Mouse (Mus musculus) spleen, adult 2 months (tissue): ENCODE data around the gene Psmf1. TPM values are rescaled to one million over a fixed set of nuclear protein-coding genes. Genes with fewer than 3 reads are reported as not detected.

ENCODE experiments used
- DNase-seq, 2 experiments: peaks; one replicate each; pipeline versions ENCODE4 v3.0.0 to v3.0.0-alpha.2; 2012 to 2021; ENCODE audit warnings: low spot score in 2 of 2, low read depth in 1 of 2
- H3K27ac ChIP-seq: fragments of 200-500 bp; 2 replicates; pipeline ENCODE4 v1.5.1; 2012; ENCODE audit warnings: low read length, inconsistent platforms; ENCODE audit not compliant: insufficient read depth
- H3K27me3 ChIP-seq: fragments of 200-500 bp; 2 replicates; pipeline ENCODE4 v1.6.1; 2012; ENCODE audit warnings: mild to moderate bottlenecking, moderate library complexity, low read length, inconsistent platforms; ENCODE audit not compliant: control insufficient read depth, insufficient read depth
- H3K36me3 ChIP-seq: fragments of 200-500 bp; 2 replicates; pipeline ENCODE4 v1.6.1; 2012; ENCODE audit warnings: mild to moderate bottlenecking, low read length, inconsistent platforms; ENCODE audit not compliant: control insufficient read depth, insufficient read depth
- H3K4me1 ChIP-seq: fragments of 200-500 bp; 2 replicates; pipeline ENCODE4 v1.6.1; 2011; ENCODE audit warnings: inconsistent platforms; ENCODE audit not compliant: control insufficient read depth, insufficient read depth, insufficient read length
- H3K4me3 ChIP-seq: fragments of 200-500 bp; 2 replicates; pipeline ENCODE4 v1.5.1; 2011; ENCODE audit warnings: mild to moderate bottlenecking, inconsistent platforms; ENCODE audit not compliant: insufficient read depth, insufficient read length; ENCODE audit errors: extremely low read depth
- CTCF ChIP-seq: fragments of 200-500 bp; IDR thresholded peaks from 2 replicates; pipeline ENCODE4 v1.5.1; 2011; ENCODE audit warnings: mild to moderate bottlenecking, inconsistent platforms; ENCODE audit not compliant: insufficient read depth, insufficient read length, insufficient replicate concordance; ENCODE audit errors: extremely low read depth
- POLR2A ChIP-seq: fragments of 200-500 bp; IDR thresholded peaks from 2 replicates; pipeline ENCODE4 v1.6.1; 2011; ENCODE audit warnings: low read depth, low read length, inconsistent platforms
- WGBS: fragments of 180-500 bp; shearing (Covaris S2); methylation state at CpG from one replicate; pipeline ENCODE4 v1.1.7; 2018; 5-methylcytosine and 5-hydroxymethylcytosine counted together
- polyA plus RNA-seq: library from polyadenylated mRNA; depleted of rRNA; stranded (reverse); fragments of >200 nt; gene quantifications from 2 replicates; pipeline ENCODE4 v1.2.3, GENCODE M21; 2012

Gene Psmf1
- polyA plus RNA-seq, 1 experiment, result 39.5 TPM

DNA sequence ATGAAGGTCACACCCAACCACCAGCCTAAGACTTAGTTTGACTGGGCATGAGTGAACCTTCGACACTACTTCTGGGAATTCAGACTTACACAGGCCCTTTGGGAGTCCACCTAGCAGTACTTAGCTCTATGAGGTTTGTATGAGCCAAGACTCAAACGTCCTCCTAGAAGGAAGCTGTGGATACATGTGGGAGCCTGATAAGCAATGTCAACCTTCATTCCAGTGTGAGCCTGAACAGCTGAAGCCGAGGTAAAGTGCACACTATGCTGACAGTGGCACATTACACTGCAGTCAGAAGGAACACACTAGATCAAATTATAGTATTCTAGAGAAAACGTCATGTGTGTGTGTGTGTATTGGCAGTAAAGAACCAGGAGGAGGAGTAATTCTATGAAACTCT lies 5.5 kb downstream of the Psmf1 start:
- 79% methylated on average over 4 of the region's 4 CpGs for WGBS
- H3K4me3 ChIP-seq, result no peak overlapping the region
- no peaks in the 10 kb centered on the region for H3K27me3 ChIP-seq
- no peak overlapping the region for H3K27ac ChIP-seq
- 0 out of 2 replicates have a peak, but pooled peaks cover 2% of the 10 kb centered on the region for H3K4me1 ChIP-seq
- DNase-seq, result no peak
- H3K36me3 ChIP-seq, result peaks cover 10% of the 10 kb centered on the region
- TF ChIP-seq CTCF, result no peak
- no peak for TF ChIP-seq POLR2A

DNA sequence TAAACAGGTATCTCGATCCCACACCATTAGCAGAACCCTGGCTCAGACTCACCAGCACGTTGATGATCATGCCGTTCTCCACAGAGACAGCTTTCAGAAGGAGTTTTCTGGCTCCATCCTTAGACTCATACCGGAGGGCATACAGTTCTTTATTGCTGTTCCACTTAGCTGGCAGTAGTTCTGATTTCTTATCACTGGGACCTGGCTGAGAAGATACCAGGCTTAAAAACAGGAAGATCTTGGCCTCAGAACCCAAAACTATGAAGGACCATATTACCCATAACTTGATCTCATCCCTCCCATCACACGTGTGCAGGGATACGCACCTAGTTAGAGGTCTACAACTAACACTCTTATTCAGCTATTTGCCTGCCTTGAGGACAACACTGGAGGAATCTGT lies 8.6 kb downstream of the Psmf1 start:
- Histone ChIP-seq H3K36me3 (peaks cover 15% of the 10 kb centered on the region), H3K4me3 (no peak overlapping the region), H3K27me3 (no peaks in the 10 kb centered on the region), H3K4me1 (0 out of 2 replicates have a peak, but pooled peaks cover 1% of the 10 kb centered on the region), H3K27ac (no peak overlapping the region)
- no peak for DNase-seq
- WGBS, result 94% methylated on average over 6 of the region's 6 CpGs
- TF ChIP-seq POLR2A, result no peak
- TF ChIP-seq CTCF, result no peak

DNA sequence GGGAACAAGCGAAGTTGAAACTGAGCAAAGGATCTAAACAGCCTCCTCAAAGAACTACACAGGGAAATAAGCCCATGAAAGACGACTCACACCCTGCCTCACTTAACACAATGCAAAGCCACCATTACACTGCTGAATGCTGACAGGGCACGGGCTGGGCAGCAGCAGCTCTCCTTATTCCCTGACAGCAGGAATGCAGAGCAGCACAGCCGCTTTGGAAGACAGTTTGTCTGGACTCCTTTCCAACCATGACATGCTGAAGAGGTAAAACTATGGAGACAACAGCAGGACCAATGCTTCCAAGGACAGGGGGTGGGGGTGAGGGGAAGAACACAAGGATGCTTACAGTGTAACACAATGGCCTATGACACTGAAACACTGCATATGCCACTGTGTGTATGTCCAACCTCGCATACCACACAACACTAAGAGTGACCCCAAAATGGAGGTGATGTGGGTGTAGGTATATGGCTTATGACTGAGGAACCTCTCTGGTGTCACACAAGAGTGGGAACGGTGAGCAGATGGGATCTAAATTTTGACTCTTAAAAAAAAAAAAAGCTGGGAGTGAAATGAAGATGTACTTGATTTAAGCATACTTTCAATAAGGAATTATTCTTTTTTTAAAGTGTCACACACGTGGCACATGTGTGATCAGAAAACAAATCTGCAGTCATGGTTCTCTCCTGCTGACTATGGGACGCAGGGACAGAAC lies 10.7 kb downstream of the Psmf1 start:
- Histone ChIP-seq H3K27me3 (no peaks in the 10 kb centered on the region), H3K27ac (no peak overlapping the region), H3K36me3 (peaks cover 29% of the 10 kb centered on the region), H3K4me3 (no peak overlapping the region), H3K4me1 (no peaks in the 10 kb centered on the region)
- TF ChIP-seq POLR2A (no peak), CTCF (no peak)
- WGBS, result 92% methylated on average over 8 of the region's 8 CpGs
- DNase-seq, result no peak

DNA sequence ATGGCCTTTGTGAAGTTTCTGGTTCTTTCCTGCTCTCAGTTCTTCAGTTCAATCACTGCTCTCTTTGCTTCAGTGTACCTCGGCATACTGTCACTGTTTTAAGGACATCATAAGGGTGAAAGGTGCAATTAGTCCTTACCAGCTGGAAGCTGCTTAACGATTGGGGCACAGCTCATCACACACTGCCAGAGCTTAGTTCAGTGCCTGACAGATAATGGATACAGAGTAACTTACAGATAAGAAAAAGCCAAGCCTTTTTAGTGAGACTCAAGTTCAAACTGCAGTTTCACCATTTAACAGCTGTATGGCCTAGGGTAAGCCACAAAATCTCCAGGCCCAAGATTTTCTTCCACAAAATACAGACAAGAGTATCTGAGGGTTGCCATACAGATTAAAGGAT lies 19.9 kb downstream of the Psmf1 start:
- no peak overlapping the region for H3K4me3 ChIP-seq
- no peak for DNase-seq
- 88% methylated on average over 2 of the region's 2 CpGs for WGBS
- H3K27me3 ChIP-seq, result no peaks in the 10 kb centered on the region
- no peaks in the 10 kb centered on the region for H3K4me1 ChIP-seq
- H3K27ac ChIP-seq, result no peak overlapping the region
- peaks cover 50% of the 10 kb centered on the region for H3K36me3 ChIP-seq
- TF ChIP-seq CTCF (no peak), POLR2A (no peak)

DNA sequence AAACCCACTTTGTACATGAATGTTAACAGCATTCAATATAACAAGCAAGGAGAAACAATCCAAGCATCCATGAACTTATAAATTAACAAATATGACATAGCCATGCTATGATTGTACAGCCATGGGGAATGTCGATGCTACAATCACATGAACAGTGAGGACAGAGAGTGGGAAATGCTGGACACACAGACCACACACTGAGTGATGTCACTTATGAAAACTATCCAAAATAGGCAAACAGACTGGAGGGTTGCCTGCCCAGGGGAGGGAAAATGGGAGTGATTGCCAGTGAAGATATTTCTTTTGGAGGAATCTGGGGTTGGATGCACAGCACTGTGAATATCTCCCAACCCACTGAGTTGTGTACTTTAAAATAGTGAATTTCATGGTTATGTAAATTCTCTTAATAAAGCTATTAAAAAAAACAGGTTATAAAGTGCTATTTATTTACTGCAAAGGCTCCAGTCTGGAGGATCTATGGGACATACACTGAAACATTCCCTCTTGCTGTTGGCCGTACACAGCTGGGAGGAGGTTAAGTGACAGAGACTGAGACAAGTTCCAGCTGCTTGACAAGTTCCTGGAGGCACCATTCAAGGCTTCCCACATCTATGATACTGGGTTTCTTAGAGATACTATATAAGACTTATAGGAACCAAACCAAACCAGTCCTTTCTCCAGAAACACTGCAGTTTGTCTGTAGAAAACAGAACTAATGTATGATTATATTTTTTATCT lies 27.5 kb downstream of the Psmf1 start:
- Histone ChIP-seq H3K27ac (no peak overlapping the region), H3K4me3 (no peak overlapping the region), H3K27me3 (no peaks in the 10 kb centered on the region), H3K4me1 (no peaks in the 10 kb centered on the region), H3K36me3 (peaks cover 36% of the 10 kb centered on the region)
- no peak for DNase-seq
- 94% methylated on average over 2 of the region's 2 CpGs for WGBS
- TF ChIP-seq CTCF (no peak), POLR2A (no peak)

DNA sequence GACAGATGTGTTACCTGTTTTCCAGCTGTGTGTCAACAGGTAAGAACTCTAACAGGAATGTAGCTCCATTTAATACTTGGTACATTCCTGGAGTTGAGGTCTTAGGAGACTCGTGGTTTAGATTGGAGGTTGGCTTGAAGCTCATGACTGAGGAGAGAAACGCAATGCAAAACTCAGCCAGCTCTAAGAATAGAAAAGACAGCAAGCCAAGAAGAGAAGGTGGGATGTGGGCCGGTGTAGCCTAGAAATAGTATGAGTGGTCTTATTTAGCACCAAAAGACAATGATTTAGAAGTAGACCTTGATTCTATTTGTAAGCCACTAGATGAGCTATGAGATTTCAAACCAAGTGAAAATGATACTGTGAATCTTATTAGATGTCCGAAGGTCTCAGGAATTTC lies 28.5 kb downstream of the Psmf1 start:
- TF ChIP-seq CTCF (no peak), POLR2A (no peak)
- WGBS, result 92% methylated on average over 4 of the region's 4 CpGs
- H3K36me3 ChIP-seq, result peaks cover 29% of the 10 kb centered on the region

DNA sequence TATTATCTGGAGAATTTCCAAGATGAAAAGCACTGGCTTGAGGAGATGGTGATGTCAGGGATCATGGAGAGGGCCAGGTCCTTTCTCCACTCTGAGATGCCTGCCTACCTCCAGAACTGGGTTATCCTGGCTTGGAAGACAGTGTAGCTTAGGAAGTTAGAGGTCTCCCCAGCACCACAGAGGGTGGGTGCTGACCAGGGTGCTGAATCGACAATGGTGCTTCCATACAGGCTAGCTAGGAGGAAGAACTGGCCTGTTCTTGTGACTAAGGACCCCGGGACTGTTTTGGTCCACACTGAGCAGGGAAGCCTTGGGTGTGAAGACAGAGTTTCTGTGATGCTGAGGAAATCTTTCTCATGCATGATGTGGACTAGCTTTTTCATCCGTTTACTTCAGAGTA lies 31.3 kb downstream of the Psmf1 start:
- Histone ChIP-seq H3K4me1 (no peaks in the 10 kb centered on the region), H3K4me3 (no peak overlapping the region), H3K27ac (no peak overlapping the region), H3K36me3 (peaks cover 7% of the 10 kb centered on the region), H3K27me3 (no peaks in the 10 kb centered on the region)
- TF ChIP-seq POLR2A (no peak), CTCF (no peak)
- DNase-seq, result no peak
- 47% methylated on average over 3 of the region's 3 CpGs for whole genome bisulfite sequencing

More for the DNA sequence above, 28.5 kb downstream of the Psmf1 start:
- DNase-seq, result no peak
- Histone ChIP-seq H3K27me3 (no peaks in the 10 kb centered on the region), H3K4me1 (no peaks in the 10 kb centered on the region), H3K4me3 (no peak overlapping the region), H3K27ac (no peak overlapping the region)
